ENCODE assay signal across 20 mouse cellular contexts in genomic region chr4:118042671-118043320, GRCm38 (mm10).
DNase-seq lines count a peak whose midpoint lies in the region; ATAC-seq and TF ChIP-seq lines count a peak whose summit lies in the region.
"Had no signal": no experiment of that assay in that cellular context is flagged by ENCODE, and none has a peak within 500 bp of the region (broad histone marks: within the 10 kb centered on the region; RNA-seq: fewer than 3 reads in every experiment).

No protein-coding gene starts in this region.

- no peak for ATAC-seq in midbrain, embryonic 14.5 days (ENCODE audit: low FRiP score, low TSS enrichment)
- no peak for ATAC-seq in hindbrain, embryonic 12.5 days (ENCODE audit: low FRiP score)

- H3K9ac ChIP-seq in midbrain, embryonic 14.5 days (replicated peaks; ENCODE audit: low read length), result no peak overlapping the region
- H3K9ac ChIP-seq in hindbrain, embryonic 12.5 days, result no peak overlapping the region
- H3K9ac ChIP-seq: liver, embryonic 12.5 days; lung, embryonic 14.5 days; midbrain, embryonic 12.5 days; neural tube, embryonic 15.5 days had no signal

- DNase-seq in gastrocnemius, adult 2 months, result no peak
- no peak for DNase-seq in gastrocnemius, postnatal 25 days
- DNase-seq in ES-CJ7 (ENCODE audit: low read depth, low spot score), result peak; percentile 24
- DNase-seq in kidney, adult 2 months, result peak; percentile 90
- DNase-seq in kidney, postnatal 25 days, result peak; percentile 70 to 87
- DNase-seq in midbrain, embryonic 14.5 days, result no peak
- no peak for DNase-seq in lung, postnatal 14 days
- DNase-seq: cerebellum, adult 9-11 months; gastrocnemius, postnatal 36 days; lung, embryonic 14.5 days; retina, postnatal 1 day; right cerebral cortex, postnatal 4 days; thymus, postnatal 4 days had no signal

- TF ChIP-seq CTCF in gastrocnemius, adult 2 months (IDR thresholded peaks at IDR 0.05), result no peak
- TF ChIP-seq CTCF in kidney, adult 2 months (conservative IDR thresholded peaks at IDR 0.05; ENCODE audit: insufficient read depth, insufficient read length, low read depth, low read length), result no peak

- WGBS in kidney, adult 2 months, result 32% methylated on average over 7 of the region's 7 CpGs
- WGBS in midbrain, embryonic 14.5 days, result 85% methylated on average over 7 of the region's 7 CpGs
- WGBS in hindbrain, embryonic 12.5 days, result 79% methylated on average over 7 of the region's 7 CpGs

- no peak overlapping the region for H3K4me2 ChIP-seq in midbrain, embryonic 14.5 days (ENCODE audit: low read length)
- H3K4me2 ChIP-seq in hindbrain, embryonic 12.5 days (replicated peaks), result no peak overlapping the region
- H3K4me2 ChIP-seq: liver, embryonic 12.5 days; lung, embryonic 14.5 days; midbrain, embryonic 12.5 days; neural tube, embryonic 15.5 days had no signal

- H3K4me1 ChIP-seq in kidney, adult 2 months (ENCODE audit: control insufficient read depth, insufficient read depth, low read length), result peaks cover 24% of the 10 kb centered on the region
- no peaks in the 10 kb centered on the region; the same call in 1 of the 2 replicates for H3K4me1 ChIP-seq in midbrain, embryonic 14.5 days (ENCODE audit: control insufficient read depth, insufficient read depth, low read length)
- H3K4me1 ChIP-seq in hindbrain, embryonic 12.5 days, result peaks cover 20% of the 10 kb centered on the region

- H3K36me3 ChIP-seq in kidney, adult 2 months (ENCODE audit: control insufficient read depth, insufficient read depth, low read length), result no peaks in the 10 kb centered on the region
- no peaks in the 10 kb centered on the region for H3K36me3 ChIP-seq in midbrain, embryonic 14.5 days (ENCODE audit: control insufficient read depth, insufficient read depth, low read length)
- no peaks in the 10 kb centered on the region for H3K36me3 ChIP-seq in hindbrain, embryonic 12.5 days
- H3K36me3 ChIP-seq: liver, embryonic 12.5 days; midbrain, embryonic 12.5 days; neural tube, embryonic 15.5 days had no signal

- H3K9me3 ChIP-seq in midbrain, embryonic 14.5 days (ENCODE audit: control insufficient read depth, low read length), result no peaks in the 10 kb centered on the region
- H3K9me3 ChIP-seq in hindbrain, embryonic 12.5 days (replicated peaks), result no peaks in the 10 kb centered on the region
- H3K9me3 ChIP-seq: liver, embryonic 12.5 days; midbrain, embryonic 12.5 days; neural tube, embryonic 15.5 days had no signal

- H3K27me3 ChIP-seq in kidney, adult 2 months (replicated peaks; ENCODE audit: control insufficient read depth, insufficient read depth, low read length), result no peaks in the 10 kb centered on the region
- no peaks in the 10 kb centered on the region for H3K27me3 ChIP-seq in midbrain, embryonic 14.5 days (ENCODE audit: control insufficient read depth, insufficient read depth, low read length)
- no peaks in the 10 kb centered on the region for H3K27me3 ChIP-seq in hindbrain, embryonic 12.5 days
- H3K27me3 ChIP-seq: liver, embryonic 12.5 days; midbrain, embryonic 12.5 days; neural tube, embryonic 15.5 days had no signal

- no peak overlapping the region for H3K4me3 ChIP-seq in gastrocnemius, adult 2 months
- H3K4me3 ChIP-seq in kidney, adult 2 months (ENCODE audit: insufficient read depth, low read depth, low read length), result no peak overlapping the region
- no peak overlapping the region for H3K4me3 ChIP-seq in midbrain, embryonic 14.5 days (replicated peaks; ENCODE audit: low read depth, low read length)
- no peak overlapping the region for H3K4me3 ChIP-seq in hindbrain, embryonic 12.5 days
- H3K4me3 ChIP-seq: layer of hippocampus, adult 2 months; liver, embryonic 12.5 days; midbrain, embryonic 12.5 days; myocyte; neural tube, embryonic 15.5 days had no signal

- peak overlapping the region; percentile 20; the same call in 1 of the 2 replicates for H3K27ac ChIP-seq in gastrocnemius, adult 2 months
- H3K27ac ChIP-seq in kidney, adult 2 months (ENCODE audit: insufficient read depth, low read depth, low read length), result peak overlapping the region; percentile 65
- H3K27ac ChIP-seq in midbrain, embryonic 14.5 days (replicated peaks; ENCODE audit: low read depth, low read length), result no peak overlapping the region
- H3K27ac ChIP-seq in hindbrain, embryonic 12.5 days, result no peak overlapping the region
- H3K27ac ChIP-seq: layer of hippocampus, adult 2 months; macrophage; midbrain, embryonic 12.5 days; neural tube, embryonic 15.5 days had no signal

- no peak for TF ChIP-seq POLR2A in kidney, adult 2 months (IDR thresholded peaks at IDR 0.05; ENCODE audit: low read depth, low read length)

- intact Hi-C loops in gastrocnemius, adult 2 months (cut with DNase I), result loop anchor here (5.0 kb wide), 2 partner anchors 35 to 45 kb away; no protein-coding TSS in a partner anchor

Comparison
In these comparisons a context has a peak if more than half of its experiments do, and no peak if none do; other contexts are left out.
1. DNase-seq: peak in ES-CJ7 (single experiment), kidney, adult 2 months (single experiment) and kidney, postnatal 25 days (2 of 2); none in gastrocnemius, adult 2 months (single experiment), gastrocnemius, postnatal 25 days (single experiment), midbrain, embryonic 14.5 days (single experiment) and lung, postnatal 14 days (single experiment).
2. H3K27ac ChIP-seq: peak in gastrocnemius, adult 2 months (single experiment) and kidney, adult 2 months (single experiment); none in midbrain, embryonic 14.5 days (single experiment) and hindbrain, embryonic 12.5 days (single experiment).